Mouse (Mus musculus): ENCODE measurements at regions not wholly inside any gene's neighbourhood (a gene's known extent, or its start where the extent isn't known, plus 50 kb on each side); places are given as distances from the start of the nearest gene placed in this dataset.

DNA sequence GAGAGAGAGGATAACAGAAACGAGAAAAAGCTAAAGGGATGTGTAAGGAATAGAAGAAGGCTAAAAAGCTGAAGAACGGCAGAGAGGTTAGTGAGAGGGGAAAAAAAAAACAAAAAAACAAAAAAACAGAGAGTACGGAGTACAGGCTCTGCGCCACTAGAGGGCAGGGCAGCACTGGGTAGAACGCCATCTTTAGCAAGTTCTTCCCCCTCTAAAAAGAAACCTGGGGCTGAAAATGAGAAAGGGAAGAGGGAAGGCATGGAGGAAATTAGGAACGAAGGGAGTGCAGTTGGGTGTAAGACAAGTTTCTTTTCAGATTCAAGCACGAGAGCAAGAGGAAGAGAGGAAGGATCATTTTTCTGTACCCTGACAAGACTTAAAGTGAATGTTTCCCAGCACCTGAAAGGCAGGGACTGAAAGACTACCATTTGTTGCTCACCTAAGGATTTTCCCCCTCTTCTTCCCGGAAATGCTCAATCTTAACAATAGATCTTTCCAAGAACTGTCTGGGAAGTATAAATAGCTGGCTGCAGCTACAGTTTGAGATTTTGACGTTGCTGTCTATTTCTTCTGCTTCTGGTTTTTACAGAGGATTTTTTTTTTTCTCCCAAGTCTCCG is 195.6 kb downstream of the Fam198b start:
- H3K27me3 ChIP-seq (ENCODE audit: control insufficient read depth, insufficient read depth, low read length) = no peaks in the 10 kb centered on the region
- H3K27ac ChIP-seq (ENCODE audit: insufficient read depth, low read depth, low read length) = no peak overlapping the region
- TF ChIP-seq POLR2A (IDR thresholded peaks at IDR 0.05; ENCODE audit: low read depth, low read length) (no peak), CTCF (IDR thresholded peaks at IDR 0.05; ENCODE audit: extremely low read depth, insufficient read length, insufficient replicate concordance, low read depth, low read length) (peak; percentile 70; the same call in 1 of the 2 replicates)
- WGBS = 15% methylated on average over 10 of the region's 10 CpGs
- no peaks in the 10 kb centered on the region for H3K4me1 ChIP-seq (ENCODE audit: control insufficient read depth, insufficient read depth, insufficient read length, low read length)
- H3K36me3 ChIP-seq (ENCODE audit: control insufficient read depth, insufficient read depth, low read length) = no peaks in the 10 kb centered on the region
- no peak overlapping the region for H3K4me3 ChIP-seq (ENCODE audit: low read depth, low read length)

DNA sequence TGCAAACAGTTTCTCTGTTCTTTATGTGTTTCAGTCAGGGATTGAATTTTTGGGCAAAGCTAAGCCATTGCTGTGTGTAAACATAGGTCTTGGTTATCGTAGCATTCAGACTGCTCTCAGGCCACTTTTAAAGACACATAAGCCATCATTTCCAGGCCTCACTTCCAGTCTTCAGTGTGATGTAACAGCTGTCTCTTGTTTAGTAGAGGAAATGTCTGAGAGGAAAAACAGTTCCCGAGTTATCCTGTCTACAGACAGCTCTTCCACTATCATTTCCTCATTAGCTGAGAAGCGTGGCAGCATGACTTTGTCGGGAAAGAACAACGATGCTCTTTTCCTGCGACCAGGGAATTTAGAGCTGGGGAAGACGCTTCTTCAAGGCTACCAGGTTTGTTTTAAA is 196.9 kb downstream of the Fam198b start:
- Histone ChIP-seq H3K27me3 (ENCODE audit: control insufficient read depth, insufficient read depth, low read length) (no peaks in the 10 kb centered on the region), H3K36me3 (ENCODE audit: control insufficient read depth, insufficient read depth, low read length) (no peaks in the 10 kb centered on the region), H3K4me1 (ENCODE audit: control insufficient read depth, insufficient read depth, insufficient read length, low read length) (no peaks in the 10 kb centered on the region), H3K27ac (ENCODE audit: insufficient read depth, low read depth, low read length) (no peak overlapping the region), H3K4me3 (ENCODE audit: low read depth, low read length) (no peak overlapping the region)
- TF ChIP-seq POLR2A (IDR thresholded peaks at IDR 0.05; ENCODE audit: low read depth, low read length) = no peak
- no peak for TF ChIP-seq CTCF (IDR thresholded peaks at IDR 0.05; ENCODE audit: extremely low read depth, insufficient read length, insufficient replicate concordance, low read depth, low read length)
- WGBS = 68% methylated on average over 7 of the region's 7 CpGs

DNA sequence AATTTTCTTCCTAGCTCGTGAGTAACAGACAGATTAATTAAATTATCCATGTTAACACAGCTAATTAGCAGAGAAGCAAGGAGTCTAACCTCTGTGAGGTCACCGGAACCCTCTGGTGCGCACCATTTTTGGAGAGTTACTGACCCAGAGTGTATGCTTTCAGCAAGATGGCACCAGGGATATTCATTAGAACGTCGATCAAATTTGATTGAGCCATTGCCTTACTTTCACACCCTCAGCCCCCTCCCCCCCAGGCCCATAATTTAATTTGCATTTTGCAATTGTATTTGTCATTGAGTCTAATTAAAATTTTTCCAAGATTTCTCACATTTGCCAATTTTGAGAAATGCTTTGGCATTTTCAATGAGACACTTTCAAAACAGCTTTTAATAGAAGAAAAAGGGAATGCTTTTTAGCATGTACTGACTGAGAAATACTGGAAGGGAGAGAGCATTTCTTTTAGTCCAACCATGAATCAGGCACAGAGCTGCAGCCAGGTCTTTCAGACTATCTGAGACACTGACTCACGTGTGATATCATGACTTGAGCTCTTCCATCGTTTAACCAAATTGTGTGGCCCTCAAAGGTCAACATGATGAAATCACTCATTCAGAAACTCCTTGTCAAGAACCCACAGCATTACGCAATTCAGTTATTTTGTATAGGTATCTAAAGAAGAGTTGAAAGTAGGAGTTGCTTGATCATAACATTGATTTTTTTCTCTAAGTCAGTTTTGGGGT is 198.6 kb downstream of the Fam198b start:
- whole genome bisulfite sequencing = 71% methylated on average over 8 of the region's 8 CpGs
- H3K4me1 ChIP-seq (ENCODE audit: control insufficient read depth, insufficient read depth, insufficient read length, low read length) = no peaks in the 10 kb centered on the region
- no peaks in the 10 kb centered on the region for H3K36me3 ChIP-seq (ENCODE audit: control insufficient read depth, insufficient read depth, low read length)
- H3K4me3 ChIP-seq (ENCODE audit: low read depth, low read length) = no peak overlapping the region
- H3K27ac ChIP-seq (ENCODE audit: insufficient read depth, low read depth, low read length) = no peak overlapping the region
- TF ChIP-seq POLR2A (IDR thresholded peaks at IDR 0.05; ENCODE audit: low read depth, low read length) (no peak), CTCF (IDR thresholded peaks at IDR 0.05; ENCODE audit: extremely low read depth, insufficient read length, insufficient replicate concordance, low read depth, low read length) (no peak)
- no peaks in the 10 kb centered on the region for H3K27me3 ChIP-seq (ENCODE audit: control insufficient read depth, insufficient read depth, low read length)

DNA sequence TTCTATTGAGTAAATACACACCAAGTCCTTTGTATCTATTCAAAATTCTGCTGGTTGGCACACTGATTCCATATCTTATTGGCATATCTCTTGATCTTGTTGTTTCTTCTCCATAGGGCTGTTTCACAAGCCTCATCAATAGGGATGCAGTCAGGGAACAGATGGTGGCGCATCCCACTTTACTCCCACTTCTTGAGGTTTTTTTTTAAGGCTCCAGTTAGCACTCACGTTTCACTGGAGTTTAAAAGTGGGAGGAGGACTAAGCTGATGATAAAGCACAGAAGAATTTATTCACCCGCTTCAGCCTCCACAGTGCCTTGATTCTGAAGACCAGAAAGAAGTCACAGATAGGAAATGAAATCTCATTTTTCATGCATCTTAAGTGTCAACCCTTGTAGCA is 199.8 kb downstream of the Fam198b start:
- Histone ChIP-seq H3K4me3 (ENCODE audit: low read depth, low read length) (no peak overlapping the region), H3K36me3 (ENCODE audit: control insufficient read depth, insufficient read depth, low read length) (no peaks in the 10 kb centered on the region), H3K27ac (ENCODE audit: insufficient read depth, low read depth, low read length) (no peak overlapping the region), H3K27me3 (ENCODE audit: control insufficient read depth, insufficient read depth, low read length) (no peaks in the 10 kb centered on the region), H3K4me1 (ENCODE audit: control insufficient read depth, insufficient read depth, insufficient read length, low read length) (no peaks in the 10 kb centered on the region)
- 63% methylated on average over 3 of the region's 3 CpGs for WGBS
- TF ChIP-seq POLR2A (IDR thresholded peaks at IDR 0.05; ENCODE audit: low read depth, low read length) (no peak), CTCF (IDR thresholded peaks at IDR 0.05; ENCODE audit: extremely low read depth, insufficient read length, insufficient replicate concordance, low read depth, low read length) (no peak)

DNA sequence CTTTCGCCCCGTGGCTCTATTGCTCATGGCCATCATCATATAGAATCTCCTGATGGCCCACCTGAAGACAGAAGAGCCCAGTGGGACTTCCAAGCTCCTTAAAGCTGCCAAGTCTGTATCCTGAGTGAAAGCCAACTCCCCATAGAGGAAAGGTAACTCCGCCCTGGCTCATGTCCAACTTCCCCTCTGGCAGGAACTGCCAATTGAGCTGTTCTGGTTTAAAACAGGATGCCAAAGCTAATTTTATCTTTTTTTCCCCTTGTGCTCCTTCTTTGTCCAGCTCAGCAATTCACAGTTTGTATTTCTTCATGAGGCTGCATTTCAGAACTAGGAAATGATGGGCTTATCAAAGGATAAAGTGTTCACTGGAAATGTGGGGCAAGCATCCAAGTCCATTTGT is 215.3 kb downstream of the Fam198b start:
- no peaks in the 10 kb centered on the region for H3K27me3 ChIP-seq (ENCODE audit: control insufficient read depth, insufficient read depth, low read length)
- no peak for TF ChIP-seq POLR2A (IDR thresholded peaks at IDR 0.05; ENCODE audit: low read depth, low read length)
- no peak for TF ChIP-seq CTCF (IDR thresholded peaks at IDR 0.05; ENCODE audit: extremely low read depth, insufficient read length, insufficient replicate concordance, low read depth, low read length)
- H3K4me1 ChIP-seq (ENCODE audit: control insufficient read depth, insufficient read depth, insufficient read length, low read length) = no peaks in the 10 kb centered on the region
- no peak overlapping the region for H3K4me3 ChIP-seq (ENCODE audit: low read depth, low read length)
- no peak overlapping the region for H3K27ac ChIP-seq (ENCODE audit: insufficient read depth, low read depth, low read length)
- H3K36me3 ChIP-seq (ENCODE audit: control insufficient read depth, insufficient read depth, low read length) = no peaks in the 10 kb centered on the region
- WGBS = 84% methylated on average over 3 of the region's 3 CpGs

DNA sequence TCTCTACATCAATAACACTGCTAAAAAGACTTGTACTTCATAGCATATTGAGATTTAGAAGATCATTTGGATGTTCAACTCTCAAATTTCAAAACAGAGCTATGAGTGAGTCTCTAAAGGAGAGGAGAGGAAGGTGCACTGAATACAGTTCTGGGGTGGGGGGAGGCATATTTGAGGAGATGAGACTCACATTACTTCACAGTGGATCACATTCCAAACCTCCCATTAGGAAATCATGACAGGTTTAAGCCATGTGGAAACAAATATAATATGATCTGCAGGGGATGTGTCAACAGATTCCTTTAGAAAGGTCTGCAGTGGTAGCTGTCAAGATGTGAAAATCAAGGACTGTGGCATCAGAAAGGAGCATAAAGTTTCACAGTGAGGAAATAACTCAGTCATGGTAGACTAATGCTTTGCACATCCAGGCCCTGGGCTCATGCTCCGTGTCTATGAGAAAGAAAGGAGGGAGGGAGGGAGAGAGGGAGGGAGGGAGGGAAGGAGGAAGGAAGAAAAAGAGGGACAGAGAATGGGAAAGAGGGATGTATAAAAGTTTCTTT is 235.9 kb downstream of the Fam198b start:
- WGBS = 69% methylated on average over 1 of the region's 1 CpGs
- Histone ChIP-seq H3K4me1 (ENCODE audit: control insufficient read depth, insufficient read depth, insufficient read length, low read length) (no peaks in the 10 kb centered on the region), H3K27ac (ENCODE audit: insufficient read depth, low read depth, low read length) (no peak overlapping the region), H3K27me3 (ENCODE audit: control insufficient read depth, insufficient read depth, low read length) (no peaks in the 10 kb centered on the region), H3K4me3 (ENCODE audit: low read depth, low read length) (no peak overlapping the region), H3K36me3 (ENCODE audit: control insufficient read depth, insufficient read depth, low read length) (no peaks in the 10 kb centered on the region)
- no peak for TF ChIP-seq POLR2A (IDR thresholded peaks at IDR 0.05; ENCODE audit: low read depth, low read length)
- no peak for TF ChIP-seq CTCF (IDR thresholded peaks at IDR 0.05; ENCODE audit: extremely low read depth, insufficient read length, insufficient replicate concordance, low read depth, low read length)

DNA sequence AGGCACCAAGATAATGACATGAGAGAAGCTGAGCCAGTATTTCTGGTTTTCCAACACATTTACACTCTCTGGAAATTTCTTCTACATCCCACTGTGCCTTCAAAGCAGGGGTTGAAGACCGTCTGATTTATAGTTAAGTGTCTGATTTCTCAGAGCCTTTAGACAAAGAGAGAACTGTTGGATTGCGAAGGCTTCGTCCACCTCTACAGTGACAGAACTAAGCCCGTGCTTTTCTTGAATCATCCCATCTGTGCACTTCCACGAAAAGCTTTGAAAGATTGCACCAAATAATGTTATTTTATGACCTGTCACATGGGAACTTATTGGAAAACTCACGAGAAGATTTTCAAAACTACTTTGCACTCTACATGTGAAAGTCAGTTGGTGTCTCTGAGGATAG is 239.3 kb downstream of the Fam198b start:
- WGBS = 72% methylated on average over 6 of the region's 6 CpGs
- Histone ChIP-seq H3K36me3 (ENCODE audit: control insufficient read depth, insufficient read depth, low read length) (no peaks in the 10 kb centered on the region), H3K4me3 (ENCODE audit: low read depth, low read length) (no peak overlapping the region), H3K27ac (ENCODE audit: insufficient read depth, low read depth, low read length) (no peak overlapping the region), H3K27me3 (ENCODE audit: control insufficient read depth, insufficient read depth, low read length) (no peaks in the 10 kb centered on the region), H3K4me1 (ENCODE audit: control insufficient read depth, insufficient read depth, insufficient read length, low read length) (no peaks in the 10 kb centered on the region)
- TF ChIP-seq CTCF (IDR thresholded peaks at IDR 0.05; ENCODE audit: extremely low read depth, insufficient read length, insufficient replicate concordance, low read depth, low read length) = no peak
- TF ChIP-seq POLR2A (IDR thresholded peaks at IDR 0.05; ENCODE audit: low read depth, low read length) = no peak

Data from small intestine, adult 2 months (tissue).